Mouse (Mus musculus) bone marrow, adult 2 months (tissue): Measurements from ENCODE around the gene Efna2.

Experiments
- CTCF ChIP-seq: fragments of 200-500 bp; IDR thresholded peaks from 2 replicates; pipeline ENCODE4 v1.5.1; 2011; ENCODE audit warnings: low read length, control low read depth; ENCODE audit not compliant: control insufficient read depth, insufficient read depth
- POLR2A ChIP-seq: fragments of 200-500 bp; IDR thresholded peaks from 2 replicates; pipeline ENCODE4 v1.6.1; 2011; ENCODE audit warnings: low read depth, mild to moderate bottlenecking, control low read depth, low read length, borderline replicate concordance; ENCODE audit not compliant: control insufficient read depth

DNA sequence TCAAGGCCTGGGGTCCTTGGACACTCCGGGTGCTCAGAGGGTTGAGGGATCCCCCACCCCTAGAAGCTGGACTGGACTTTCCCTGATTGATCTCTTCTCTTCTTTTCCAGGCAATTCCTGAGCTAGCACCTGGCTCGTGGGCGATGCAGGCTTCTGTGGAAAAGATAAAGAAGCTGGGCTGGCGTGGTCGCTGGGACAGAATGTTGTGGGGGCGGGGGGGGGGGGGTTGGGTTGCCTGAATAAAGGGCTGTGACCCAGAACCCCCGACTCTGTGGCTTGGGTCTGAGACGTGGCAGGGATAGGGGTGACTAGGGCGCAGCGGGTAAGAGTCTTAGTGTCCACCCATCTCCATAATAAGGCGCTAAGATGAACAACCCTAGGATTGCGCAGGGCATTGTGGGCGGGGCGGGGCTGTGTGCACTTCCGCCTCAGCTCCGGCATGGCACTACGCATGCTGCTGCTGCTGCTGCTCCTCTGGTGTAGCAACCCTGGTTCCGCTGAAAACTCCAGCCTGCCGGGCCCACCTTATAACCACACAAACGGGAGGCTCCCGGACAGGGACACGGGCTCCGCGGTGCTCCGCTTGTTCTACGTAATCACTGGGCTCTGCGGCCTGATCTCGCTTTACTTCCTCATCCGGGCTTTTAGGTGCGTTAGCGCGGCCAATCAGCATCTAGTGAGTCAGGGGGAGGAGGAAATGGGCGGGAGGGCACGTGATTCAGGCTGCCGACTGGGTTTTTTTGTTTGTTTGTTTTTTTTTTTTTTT lies 6.6 kb upstream of the Efna2 start, which contains the start of gene 1600002K03Rik:
- peak; percentile 92 for TF ChIP-seq POLR2A
- TF ChIP-seq CTCF, result no peak
